Mouse (Mus musculus) olfactory bulb, adult 2 months (tissue): ENCODE data around the gene Erbin.

Source experiments
- CTCF ChIP-seq: fragments of 200-500 bp; IDR thresholded peaks from 2 replicates; pipeline ENCODE4 v1.5.1; 2012; ENCODE audit warnings: low read depth, mild to moderate bottlenecking, low read length, moderate library complexity; ENCODE audit not compliant: insufficient read depth
- POLR2A ChIP-seq: fragments of 200-500 bp; IDR thresholded peaks from 2 replicates; pipeline ENCODE4 v1.6.1; 2012; ENCODE audit warnings: mild to moderate bottlenecking, low read depth, low read length, moderate library complexity; ENCODE audit not compliant: insufficient read depth

DNA sequence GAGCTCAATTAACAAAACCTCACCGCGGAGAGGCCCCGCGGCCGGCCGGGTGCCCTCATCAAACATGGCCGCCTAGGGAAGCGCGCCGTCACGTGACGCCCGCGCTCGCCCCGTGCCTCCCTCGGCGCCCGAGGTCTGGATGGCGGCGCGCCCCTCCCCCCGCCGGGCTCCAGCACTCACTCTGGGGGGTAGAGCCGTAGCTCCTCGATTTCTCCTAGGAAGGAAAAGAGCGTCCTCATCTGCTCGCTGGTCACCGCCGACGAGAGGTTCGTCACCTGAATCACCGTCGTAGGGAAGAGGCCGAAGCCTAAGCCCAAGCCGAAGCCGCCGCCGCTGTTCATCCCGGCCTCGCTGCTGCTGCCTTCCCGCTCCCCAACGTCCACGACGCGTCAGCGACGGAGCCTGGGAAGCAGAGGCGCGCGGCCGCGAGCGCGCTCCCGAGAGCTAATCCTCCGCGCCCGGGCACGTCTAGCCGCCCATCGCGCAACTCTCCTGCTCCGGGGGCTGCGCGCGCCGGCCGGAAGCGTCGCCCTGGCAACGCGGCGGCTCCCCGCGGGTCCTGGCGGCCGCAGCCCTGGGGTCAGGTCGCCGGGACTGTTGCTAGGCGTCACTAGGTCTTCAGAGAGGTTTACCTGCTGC lies 146.1 kb downstream of the Erbin start, which contains the start of gene Srek1:
- TF ChIP-seq POLR2A (peak; percentile 95), CTCF (no peak)
